Mouse (Mus musculus): ENCODE results near the gene Ttc30a1. TPM values are rescaled to one million over a fixed set of nuclear protein-coding genes. Genes with fewer than 3 reads are reported as not detected.

The Ttc30a1 gene
- total RNA-seq, 4 experiments from 2014 or later = 2.9 to 4.2 (median 4.2) TPM

DNA sequence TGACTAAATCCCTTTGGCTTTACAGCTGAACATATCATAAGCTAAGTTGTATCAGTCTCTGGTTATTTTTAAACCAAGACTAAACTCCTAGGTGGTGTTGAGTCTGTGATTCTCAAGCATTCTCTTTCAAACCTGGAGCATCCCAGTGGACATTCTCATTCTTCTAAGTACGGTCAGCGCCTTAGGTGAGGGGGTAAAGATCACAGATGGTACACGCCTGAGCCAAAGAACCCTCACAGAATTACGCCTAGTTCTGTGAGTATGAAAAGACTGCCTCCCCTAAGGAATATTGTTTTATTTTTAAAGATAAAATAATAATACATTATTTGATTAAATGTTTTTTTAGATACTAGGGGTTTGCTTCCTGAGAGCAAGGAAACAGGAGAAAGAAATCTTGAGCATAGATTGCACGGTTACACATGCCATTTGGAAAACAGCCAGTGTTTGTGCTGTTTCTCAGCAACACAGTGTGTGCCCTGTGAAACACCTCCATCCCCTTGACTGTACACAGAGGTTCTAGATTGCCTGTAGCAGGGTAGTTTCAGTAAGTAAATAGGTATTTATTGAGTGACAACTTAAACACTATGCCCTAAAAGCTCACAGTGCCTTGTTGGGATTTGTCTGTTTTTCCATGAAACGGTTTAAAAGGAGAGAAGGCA lies 51.9 kb downstream of the Ttc30a1 start:
- no peak for DNase-seq

DNA sequence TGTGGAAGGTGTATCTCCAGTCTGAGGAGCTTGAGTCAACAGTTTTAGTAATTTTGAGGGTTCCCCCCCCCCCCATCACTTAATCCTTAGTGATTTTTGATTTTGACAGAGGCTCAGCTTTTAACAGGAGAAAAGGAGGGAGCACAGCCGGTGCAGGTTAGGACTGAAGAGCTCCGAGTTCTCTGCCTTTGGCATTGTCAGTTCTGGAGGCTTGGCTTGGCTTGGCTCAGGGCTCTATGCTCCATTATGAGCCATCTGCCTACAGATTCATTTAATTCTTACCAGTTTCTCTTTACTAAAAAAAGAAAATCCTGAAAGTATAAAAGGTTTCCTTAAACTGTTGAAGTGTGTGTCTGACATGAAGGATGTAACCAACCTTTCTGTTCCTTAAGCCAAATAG lies 52.6 kb downstream of the Ttc30a1 start:
- no peak for DNase-seq

Other genes starting within 250 kb of the Ttc30a1 start
- gene Agps, start 149.8 kb downstream of the Ttc30a1 start, total RNA-seq (2022) = 10 to 100 TPM; 36.7 to 39.1 (median 39.1) TPM
- 10 to 100 TPM; 22.0 to 25.8 (median 22.5) TPM for gene Ttc30b, start 43.4 kb downstream of the Ttc30a1 start, total RNA-seq (2022)
- gene Ttc30a2, start 3.8 kb downstream of the Ttc30a1 start, total RNA-seq (2022) = under 1 TPM; 0.20 to 0.59 (median 0.28) TPM